Mouse (Mus musculus) CH12.LX (cell line): ENCODE results near the gene Lef1.

ENCODE experiments used
- CTCF ChIP-seq, 2 experiments: IDR thresholded peaks in 1 of 2; conservative IDR thresholded peaks in 1 of 2; 2 replicates each; pipeline ENCODE4 v1.5.1; 2011 to 2012; ENCODE audit warnings: low read depth in 2 of 2, low read length in 2 of 2, improper control_type of control experiment in 1 of 2, inconsistent platforms in 1 of 2, mild to moderate bottlenecking in 1 of 2, moderate library complexity in 1 of 2
- USF2 ChIP-seq: conservative IDR thresholded peaks from 2 replicates; pipeline ENCODE4 v1.6.1; 2011; ENCODE audit warnings: low read depth, low read length, improper control_type of control experiment

GRCm38 (mm10) chr3:131169161-131169560, 58.9 kb downstream of the Lef1 start:
- TF ChIP-seq USF2 = no peak
- no peak for TF ChIP-seq CTCF (conservative IDR thresholded peaks at IDR 0.05 in 1 of 2, IDR thresholded peaks at IDR 0.05 in 1 of 2; ENCODE audit: low read depth in 2 of 2, low read length in 2 of 2)
